Mouse (Mus musculus) gastrocnemius, adult 8-10 months (tissue): ENCODE data around the gene Chtf18. TPM values are rescaled to one million over a fixed set of nuclear protein-coding genes. Genes with fewer than 3 reads are reported as not detected.
"Not testable (repeated sequence)": the region's sequence is repeated elsewhere in the genome, so short reads cannot be mapped to it uniquely, and the experiment has no call there.

Experiments
- DNase-seq, 2 experiments: peaks; one replicate each; pipeline ENCODE4 v3.0.0; 2022; ENCODE audit warnings: low spot score in 2 of 2
- total RNA-seq, 4 experiments: library from RNA; stranded (reverse); gene quantifications; 2 replicates each; pipeline ENCODE4 v1.2.4; 2022

The Chtf18 gene
- total RNA-seq = 1 to 10 TPM in 1 of 4 experiments, under 1 TPM in 3; 0.87 to 1.4 (median 0.94) TPM

- DNase-seq = peak; percentile 100
Measured at GRCm38 (mm10) chr17:25727265-25728008, at the start of gene Chtf18, which contains the start of gene Rpusd1. Gene Chtf18 (minus strand): TSS chr17:25727419. Gene Rpusd1 (plus strand): TSS chr17:25727670.

- DNase-seq = no peak
Measured at GRCm38 (mm10) chr17:25775318-25776062, 48.3 kb upstream of the Chtf18 start.

DNA sequence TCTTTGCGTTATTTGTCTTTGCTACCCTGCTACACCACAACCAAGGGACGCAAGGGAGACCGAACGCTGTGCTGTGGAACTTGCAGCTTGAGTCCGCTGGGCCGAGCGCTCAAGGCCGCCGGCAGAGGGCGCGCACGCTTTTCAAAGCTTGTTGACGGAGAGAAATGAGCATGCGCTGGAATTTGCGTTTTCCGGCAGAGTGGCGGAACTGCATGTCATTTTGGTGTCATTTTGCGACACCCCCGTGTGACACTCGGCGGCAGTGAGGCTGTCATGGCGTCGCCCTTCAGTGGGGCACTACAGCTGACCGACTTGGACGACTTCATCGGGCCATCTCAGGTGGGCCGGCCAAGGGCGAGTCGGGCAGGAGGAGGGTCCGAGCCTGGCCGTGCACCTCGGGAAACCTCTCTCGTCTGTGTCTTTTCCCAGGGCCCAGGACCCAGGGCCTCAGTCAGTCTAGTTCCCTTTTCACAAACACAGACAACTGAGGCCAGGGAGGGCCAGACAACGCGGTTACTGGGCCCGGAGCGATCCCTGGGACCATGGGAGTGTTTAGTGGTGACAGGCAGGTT, 46.4 kb upstream of the Chtf18 start, which contains the start of gene Narfl:
Gene Narfl, plus strand, starts transcription at position 228 of the 572 bp plus-strand sequence.
- DNase-seq = peak; percentile 92 to 94

GRCm38 (mm10) chr17:25769331-25769730, 42.1 kb upstream of the Chtf18 start:
- no peak for DNase-seq

DNA sequence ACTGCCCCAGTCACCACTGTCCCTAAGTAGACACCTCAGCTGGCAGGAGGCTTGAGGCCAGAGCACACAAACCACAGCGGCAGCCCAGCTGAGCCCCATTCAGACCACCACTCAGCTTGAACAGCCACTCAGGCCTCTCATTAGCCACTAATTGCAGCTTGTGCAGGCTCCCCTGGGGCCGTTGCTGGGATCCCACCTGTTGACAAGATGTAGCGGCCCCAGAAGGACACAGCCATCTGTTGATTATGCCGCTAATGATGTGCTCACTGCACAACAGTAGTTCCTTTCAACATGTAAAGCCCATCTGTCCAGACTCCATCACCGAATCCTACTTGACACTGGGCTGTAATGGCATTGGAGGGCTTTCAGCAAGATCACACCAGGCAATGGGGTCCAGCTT, 38.7 kb upstream of the Chtf18 start:
- DNase-seq = no peak

DNA sequence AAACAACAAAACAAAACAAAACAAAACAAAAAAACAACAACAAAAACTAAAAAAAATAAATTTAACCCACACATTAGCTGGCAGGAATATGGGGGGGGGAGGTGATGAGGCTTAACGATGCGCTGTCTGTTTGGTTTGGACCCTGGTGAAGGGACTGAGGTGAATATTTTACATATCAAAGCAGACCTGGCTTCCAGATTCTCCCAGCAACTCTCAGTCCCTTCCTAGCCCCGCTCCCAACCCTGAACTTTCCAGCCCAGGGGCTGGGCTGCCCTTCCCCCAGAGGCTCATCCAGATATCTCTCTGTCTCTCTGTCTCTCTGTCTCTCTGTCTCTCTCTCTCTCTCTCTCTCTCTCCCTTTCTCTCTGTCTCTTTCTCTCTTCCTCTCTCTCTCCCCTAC, 35.4 kb upstream of the Chtf18 start:
- DNase-seq = no peak

DNA sequence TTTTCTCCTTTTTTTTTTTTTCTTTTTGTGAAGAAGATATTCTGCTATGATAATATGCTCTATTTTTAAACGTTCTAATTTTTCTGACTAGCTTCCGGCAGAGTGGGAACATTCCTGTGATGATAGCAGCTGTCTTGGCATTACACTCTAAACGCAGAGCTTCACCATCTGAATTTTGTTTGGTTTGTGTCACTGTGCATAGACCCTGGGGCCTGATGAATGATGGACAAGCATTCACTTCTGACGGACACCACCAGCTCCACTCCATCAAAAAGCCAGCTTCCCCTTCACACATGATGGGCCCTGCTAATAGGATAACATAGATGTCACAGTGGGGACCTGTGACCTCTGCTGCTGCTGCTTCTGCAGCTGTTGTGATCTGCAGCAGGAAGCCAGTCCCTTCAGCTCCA, 34.3 kb upstream of the Chtf18 start:
- DNase-seq = no peak

- no peak for DNase-seq
Measured at GRCm38 (mm10) chr17:25760148-25760547, 32.9 kb upstream of the Chtf18 start.

GRCm38 (mm10) chr17:25757691-25758090, 30.5 kb upstream of the Chtf18 start:
- DNase-seq = no peak

DNA sequence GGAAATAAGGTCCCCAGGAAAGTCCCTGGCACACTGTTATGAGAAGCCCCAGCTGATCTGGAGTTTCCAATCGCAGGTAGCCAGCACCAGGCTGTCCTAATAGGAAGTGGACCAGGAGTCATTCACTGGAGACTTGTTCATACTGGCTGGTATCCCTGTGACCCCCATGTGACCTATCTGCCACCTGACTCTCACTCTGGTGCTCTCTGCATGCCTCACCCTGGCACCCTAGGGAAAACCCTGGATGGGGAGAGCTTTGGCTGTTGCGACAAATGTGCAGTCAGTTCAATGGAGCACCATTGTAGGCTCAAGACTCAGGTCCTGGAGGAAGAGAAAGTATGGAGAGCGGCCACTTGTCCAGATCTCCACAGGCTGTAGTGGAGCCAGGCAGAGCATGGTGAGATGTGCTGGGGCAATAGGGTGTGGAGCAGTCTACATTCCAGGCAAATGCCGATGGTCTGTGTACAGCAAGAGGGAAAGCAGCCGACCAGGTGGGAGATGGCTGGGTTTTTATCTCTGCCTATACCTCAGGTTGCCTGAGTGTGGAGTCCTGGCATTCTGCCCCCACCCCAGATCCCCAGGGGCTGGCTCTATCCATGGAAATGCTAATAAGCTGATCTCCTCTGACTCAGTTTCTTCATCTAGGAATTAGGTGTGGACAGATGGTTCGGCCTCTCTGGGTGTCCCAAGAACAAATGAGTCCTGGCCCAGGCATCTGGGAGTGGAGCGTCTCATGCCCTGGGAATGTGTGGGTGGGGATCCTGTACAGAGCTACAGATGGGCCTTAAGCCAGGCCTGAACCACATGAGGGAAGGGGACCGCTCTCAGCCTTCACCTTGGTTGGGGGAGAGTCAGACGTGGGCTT, 29.4 kb upstream of the Chtf18 start:
- DNase-seq = no peak

GRCm38 (mm10) chr17:25755627-25756377, 28.6 kb upstream of the Chtf18 start:
- no peak for DNase-seq

- DNase-seq = no peak
Measured at GRCm38 (mm10) chr17:25755086-25755485, 27.9 kb upstream of the Chtf18 start.

DNA sequence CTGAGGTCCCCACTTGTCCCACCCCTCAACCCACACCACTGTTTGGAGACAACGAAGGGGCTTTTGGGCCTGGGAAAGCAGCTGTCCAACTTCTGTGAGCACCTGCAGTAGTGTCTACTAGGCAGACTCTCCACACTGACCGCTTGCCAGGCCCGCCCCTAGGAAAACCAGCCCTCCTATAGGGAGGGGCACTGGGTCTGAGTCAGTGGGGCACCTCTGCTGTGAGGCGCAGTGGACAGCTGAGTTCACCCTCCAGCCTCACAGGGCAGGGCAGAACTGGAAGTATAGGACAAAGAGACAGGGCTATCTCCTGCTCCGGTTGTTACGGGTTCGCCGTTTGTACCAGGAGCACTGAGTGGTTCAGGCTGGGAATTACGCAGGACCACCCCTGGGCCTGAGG, 27.0 kb upstream of the Chtf18 start, which contains the start of gene Msln:
Gene Msln, minus strand, starts transcription at position 138 of the 400 bp plus-strand sequence.
- DNase-seq = no peak

DNA sequence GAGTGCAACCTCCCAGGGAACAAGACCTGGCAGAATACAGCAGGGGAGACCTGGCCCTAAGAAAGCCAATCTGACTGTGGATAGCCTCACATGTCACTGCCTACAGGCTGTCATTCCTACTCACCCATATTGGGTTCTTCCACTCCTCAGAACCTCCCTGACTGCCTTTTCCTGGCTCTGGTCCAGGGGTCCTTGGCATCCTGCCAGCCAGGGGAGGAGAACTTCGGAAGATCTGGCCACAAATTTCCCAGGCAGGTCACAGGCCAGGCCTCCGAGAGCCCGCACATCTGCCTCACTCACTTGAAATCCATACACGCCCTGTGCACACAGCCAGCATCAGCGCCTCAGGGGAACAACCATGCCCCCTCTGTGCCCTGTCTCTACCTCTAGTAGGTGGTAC, 24.2 kb upstream of the Chtf18 start:
- DNase-seq = no peak

DNA sequence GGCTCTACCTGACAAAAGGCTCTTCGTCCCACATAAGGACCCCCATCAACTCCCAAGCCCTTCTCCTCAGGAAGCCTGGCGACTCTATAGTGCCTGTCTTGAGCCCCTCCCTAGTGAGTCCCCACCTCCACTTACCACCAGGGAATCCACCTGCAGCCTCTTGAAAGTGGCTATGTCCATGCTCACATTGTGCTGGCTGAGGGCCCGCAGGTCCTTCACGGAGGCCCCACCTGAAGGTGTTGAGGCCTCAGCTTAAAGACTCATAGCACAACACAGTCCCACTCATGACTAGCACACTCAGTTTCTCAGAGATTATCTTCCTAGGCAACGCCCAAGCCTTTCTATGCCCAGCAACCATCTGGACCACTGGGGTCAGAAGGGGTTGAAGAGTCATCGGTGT, 22.1 kb upstream of the Chtf18 start:
- DNase-seq = no peak

DNA sequence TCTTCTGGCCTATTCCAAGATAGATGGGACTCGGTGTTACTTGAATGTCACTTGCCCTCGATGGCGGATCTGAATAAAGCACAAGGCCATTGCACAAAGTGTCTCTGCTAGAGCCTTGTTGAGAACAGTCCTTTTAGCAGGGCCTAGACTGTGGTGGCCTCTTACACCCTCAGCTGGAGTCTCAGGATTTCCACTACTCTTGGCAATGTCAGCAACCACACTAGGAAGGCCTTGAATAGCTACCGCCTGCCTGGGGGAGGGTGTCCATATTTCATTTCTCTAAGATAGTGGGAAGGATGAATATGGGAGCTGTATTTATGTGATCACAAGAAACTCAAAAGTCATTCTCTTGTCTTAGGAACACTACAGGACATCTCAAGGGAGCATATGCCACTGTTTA, 21.0 kb upstream of the Chtf18 start:
- no peak for DNase-seq

- no peak for DNase-seq
Measured at GRCm38 (mm10) chr17:25744311-25744710, 17.1 kb upstream of the Chtf18 start.

GRCm38 (mm10) chr17:25743831-25744230, 16.6 kb upstream of the Chtf18 start:
- no peak for DNase-seq

GRCm38 (mm10) chr17:25741471-25741870, 14.3 kb upstream of the Chtf18 start:
- not testable (repeated sequence) for DNase-seq

DNA sequence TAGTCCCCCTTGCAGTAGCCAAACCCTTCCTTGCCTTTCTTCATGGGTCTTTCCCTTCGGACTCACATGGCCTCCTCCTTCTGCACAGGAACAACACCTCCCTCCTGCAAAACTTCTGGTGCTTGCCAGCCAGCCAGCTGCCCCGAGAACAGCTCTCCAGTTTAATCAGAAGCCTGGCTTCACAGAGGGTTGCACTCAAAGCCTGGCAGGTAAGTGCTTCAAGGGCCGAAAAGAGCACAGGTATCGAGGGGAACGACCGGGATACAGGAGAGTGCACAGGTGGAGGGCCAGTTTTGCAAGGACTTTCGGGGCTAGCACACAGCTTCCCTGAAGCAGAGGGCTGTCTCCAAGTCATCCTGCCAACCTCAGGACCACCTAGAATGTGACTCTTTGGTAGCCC, 11.6 kb upstream of the Chtf18 start:
- no peak for DNase-seq
